In genomic region chr19:23388083-23388861, GRCm38 (mm10) we compare ENCODE assay signal across 15 mouse cellular contexts. TPM values are rescaled to one million over a fixed set of nuclear protein-coding genes. Genes with fewer than 3 reads are reported as not detected.
DNase-seq lines count a peak whose midpoint lies in the region; ATAC-seq lines count a peak whose summit lies in the region.
"Had no signal": no experiment of that assay in that cellular context is flagged by ENCODE, and none has a peak within 500 bp of the region (broad histone marks: within the 10 kb centered on the region; RNA-seq: fewer than 3 reads in every experiment).

No protein-coding gene starts in this region.

- H3K36me3 ChIP-seq in forebrain, embryonic 13.5 days (ENCODE audit: poor library complexity, severe bottlenecking): no peaks in the 10 kb centered on the region
- no peaks in the 10 kb centered on the region for H3K36me3 ChIP-seq in forebrain, embryonic 10.5 days (replicated peaks)
- H3K36me3 ChIP-seq in lung, embryonic 16.5 days (ENCODE audit: control insufficient read depth, insufficient read depth, low read length): no peaks in the 10 kb centered on the region
- no peaks in the 10 kb centered on the region for H3K36me3 ChIP-seq in hindbrain, embryonic 14.5 days (replicated peaks; ENCODE audit: control insufficient read depth, insufficient read depth)
- H3K36me3 ChIP-seq: limb, embryonic 12.5 days had no signal

- H3K4me3 ChIP-seq in forebrain, embryonic 13.5 days: no peak overlapping the region
- H3K4me3 ChIP-seq in forebrain, embryonic 10.5 days: no peak overlapping the region
- no peak overlapping the region for H3K4me3 ChIP-seq in lung, embryonic 16.5 days (ENCODE audit: low read length)
- H3K4me3 ChIP-seq in hindbrain, embryonic 14.5 days (replicated peaks; ENCODE audit: low read length): no peak overlapping the region
- H3K4me3 ChIP-seq: layer of hippocampus, adult 2 months; limb, embryonic 12.5 days had no signal

- intact Hi-C loops in gastrocnemius, postnatal 14 days (cut with DNase I; ENCODE audit: low total_unique reads): no loop called here

- 0 out of 2 replicates have a peak, but pooled peaks cover 4% of the 10 kb centered on the region for H3K4me1 ChIP-seq in forebrain, embryonic 13.5 days
- peaks cover 8% of the 10 kb centered on the region for H3K4me1 ChIP-seq in forebrain, embryonic 10.5 days
- peaks cover 18% of the 10 kb centered on the region for H3K4me1 ChIP-seq in lung, embryonic 16.5 days (replicated peaks; ENCODE audit: control insufficient read depth, insufficient read depth, low read length)
- H3K4me1 ChIP-seq in hindbrain, embryonic 14.5 days (replicated peaks; ENCODE audit: control insufficient read depth, insufficient read depth, low read length): peaks cover 7% of the 10 kb centered on the region; the same call in 1 of the 2 replicates
- H3K4me1 ChIP-seq: limb, embryonic 12.5 days had no signal

- no peak overlapping the region for H3K9ac ChIP-seq in forebrain, embryonic 13.5 days
- no peak overlapping the region for H3K9ac ChIP-seq in lung, embryonic 16.5 days (ENCODE audit: low read length)
- H3K9ac ChIP-seq in hindbrain, embryonic 14.5 days: no peak overlapping the region
- H3K9ac ChIP-seq: limb, embryonic 12.5 days had no signal

- WGBS in forebrain, embryonic 13.5 days: 52% methylated on average over 7 of the region's 7 CpGs
- WGBS in forebrain, embryonic 10.5 days: 59% methylated on average over 7 of the region's 7 CpGs
- WGBS in lung, embryonic 16.5 days: 8% methylated on average over 7 of the region's 7 CpGs
- 49% methylated on average over 7 of the region's 7 CpGs for WGBS in hindbrain, embryonic 14.5 days

- 0 out of 2 replicates have a peak, but pooled peaks have one; percentile 24 for ATAC-seq in forebrain, embryonic 13.5 days
- ATAC-seq in lung, embryonic 16.5 days (ENCODE audit: low read depth): 0 out of 2 replicates have a peak, but pooled peaks have one; percentile 26
- no peak for ATAC-seq in hindbrain, embryonic 14.5 days (ENCODE audit: low FRiP score)
- ATAC-seq: intestine, embryonic 16.5 days had no signal

- H3K27me3 ChIP-seq in forebrain, embryonic 13.5 days: no peaks in the 10 kb centered on the region
- no peaks in the 10 kb centered on the region for H3K27me3 ChIP-seq in forebrain, embryonic 10.5 days (ENCODE audit: poor library complexity, severe bottlenecking)
- H3K27me3 ChIP-seq in lung, embryonic 16.5 days (ENCODE audit: control insufficient read depth, insufficient read depth, low read depth, low read length): no peaks in the 10 kb centered on the region
- no peaks in the 10 kb centered on the region for H3K27me3 ChIP-seq in hindbrain, embryonic 14.5 days (ENCODE audit: control insufficient read depth, insufficient read depth, low read length)
- H3K27me3 ChIP-seq: limb, embryonic 12.5 days had no signal

- H3K9me3 ChIP-seq in forebrain, embryonic 13.5 days (replicated peaks): no peaks in the 10 kb centered on the region
- no peaks in the 10 kb centered on the region for H3K9me3 ChIP-seq in forebrain, embryonic 10.5 days
- H3K9me3 ChIP-seq in lung, embryonic 16.5 days (ENCODE audit: control insufficient read depth, low read length): no peaks in the 10 kb centered on the region
- no peaks in the 10 kb centered on the region for H3K9me3 ChIP-seq in hindbrain, embryonic 14.5 days (ENCODE audit: control insufficient read depth, low read length)
- H3K9me3 ChIP-seq: limb, embryonic 12.5 days had no signal

- H3K27ac ChIP-seq in forebrain, embryonic 13.5 days: 0 out of 2 replicates have a peak overlapping the region, but pooled peaks have one; percentile 14
- H3K27ac ChIP-seq in forebrain, embryonic 10.5 days: no peak overlapping the region
- no peak overlapping the region for H3K27ac ChIP-seq in lung, embryonic 16.5 days (ENCODE audit: low read length)
- H3K27ac ChIP-seq in hindbrain, embryonic 14.5 days: peak overlapping the region; percentile 52; the same call in 1 of the 2 replicates
- H3K27ac ChIP-seq: layer of hippocampus, adult 2 months; limb, embryonic 12.5 days; macrophage had no signal

- H3K4me2 ChIP-seq in forebrain, embryonic 13.5 days: no peak overlapping the region
- no peak overlapping the region for H3K4me2 ChIP-seq in lung, embryonic 16.5 days (ENCODE audit: low read depth, low read length)
- H3K4me2 ChIP-seq in hindbrain, embryonic 14.5 days (replicated peaks): no peak overlapping the region
- H3K4me2 ChIP-seq: limb, embryonic 12.5 days had no signal

- no peak for DNase-seq in forebrain, embryonic 10.5 days (ENCODE audit: extremely low spot score, low spot score)
- no peak for DNase-seq in lung, postnatal 14 days
- DNase-seq in hindbrain, embryonic 14.5 days (ENCODE audit: low spot score): no peak
- DNase-seq in natural killer cell, adult 2 months (ENCODE audit: low spot score in 2 of 2): peak; percentile 5 to 36
- no peak for DNase-seq in layer of hippocampus, adult 9-10 months (ENCODE audit: low spot score)
- no peak for DNase-seq in gastrocnemius, postnatal 14 days
- DNase-seq: cerebellum, postnatal 25 days; gastrocnemius, postnatal 36 days had no signal

RNA-seq across cellular contexts. Expression of gene Mamdc2, which starts 60.0 kb away (rescaled TPM):
- 1.0 and 1.4 TPM in 2 replicates for polyA plus RNA-seq in forebrain, embryonic 13.5 days (2015; fragmentation: Nextera tagmentation; extraction: Ambion mirVana)
- 0.56 and 0.86 TPM in 2 replicates for polyA plus RNA-seq in forebrain, embryonic 10.5 days (2016; fragmentation: Nextera tagmentation; extraction: Ambion mirVana)
- 4.6 and 5.2 TPM in 2 replicates for polyA plus RNA-seq in lung, embryonic 16.5 days (2015; fragmentation: Nextera tagmentation; extraction: Ambion mirVana)
- 1.6 and 1.8 TPM in 2 replicates for polyA plus RNA-seq in hindbrain, embryonic 14.5 days (2014; fragmentation: Nextera tagmentation; extraction: Ambion mirVana)
- total RNA-seq in gastrocnemius, postnatal 14 days (2021): 1 to 10 TPM; 2.4 to 2.5 TPM
- total RNA-seq: MEL had no signal

Comparison
In these comparisons a context has a peak if more than half of its experiments do, and no peak if none do; other contexts are left out.
1. H3K27ac ChIP-seq: peak in forebrain, embryonic 13.5 days (single experiment) and hindbrain, embryonic 14.5 days (single experiment); none in forebrain, embryonic 10.5 days (single experiment) and lung, embryonic 16.5 days (single experiment).
2. DNase-seq: peak in natural killer cell, adult 2 months (2 of 2); none in forebrain, embryonic 10.5 days (single experiment), lung, postnatal 14 days (single experiment), hindbrain, embryonic 14.5 days (single experiment), layer of hippocampus, adult 9-10 months (single experiment) and gastrocnemius, postnatal 14 days (single experiment).